Mouse (Mus musculus): ENCODE data around the gene Pomt1.

DNA sequence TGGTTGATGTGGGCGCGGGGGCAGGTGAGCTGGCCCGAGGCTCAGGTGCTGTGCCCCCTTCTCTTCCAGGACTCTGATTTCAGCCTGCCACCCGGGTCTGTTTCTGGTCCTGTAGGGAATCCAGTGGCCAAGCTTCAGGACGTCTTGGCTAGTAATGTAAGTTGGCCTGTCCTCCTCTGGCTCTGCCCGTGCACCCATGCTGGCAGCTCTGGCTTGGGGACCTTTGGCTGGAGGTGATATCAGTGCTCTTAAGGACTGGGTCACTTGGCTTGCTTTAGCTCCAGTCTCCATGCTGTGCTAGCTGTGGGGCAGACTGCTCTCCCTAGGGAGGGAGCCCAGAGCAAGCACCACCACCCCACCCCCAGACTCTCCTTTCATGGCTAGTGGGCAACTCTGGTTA, 16.4 kb upstream of the Pomt1 start:
- TF ChIP-seq CTCF (IDR thresholded peaks at IDR 0.05; ENCODE audit: low read depth): no peak
- no peak for TF ChIP-seq EP300 (IDR thresholded peaks at IDR 0.05; ENCODE audit: low read depth)
